Mouse (Mus musculus): ENCODE measurements around the gene Clca2. TPM values are rescaled to one million over a fixed set of nuclear protein-coding genes. Genes with fewer than 3 reads are reported as not detected.
"Not testable (repeated sequence)": the region's sequence is repeated elsewhere in the genome, so short reads cannot be mapped to it uniquely, and the experiment has no call there.

The Clca2 gene
- polyA plus RNA-seq, 1 experiment from 2014 or later, result 1.1 TPM

- no peak for ATAC-seq (ENCODE audit: insufficient read depth, low FRiP score, low read depth)
- 76% methylated on average over 8 of the region's 8 CpGs for WGBS
Observed at GRCm38 (mm10) chr3:145080904-145081303, 18.3 kb downstream of the Clca2 start.

DNA sequence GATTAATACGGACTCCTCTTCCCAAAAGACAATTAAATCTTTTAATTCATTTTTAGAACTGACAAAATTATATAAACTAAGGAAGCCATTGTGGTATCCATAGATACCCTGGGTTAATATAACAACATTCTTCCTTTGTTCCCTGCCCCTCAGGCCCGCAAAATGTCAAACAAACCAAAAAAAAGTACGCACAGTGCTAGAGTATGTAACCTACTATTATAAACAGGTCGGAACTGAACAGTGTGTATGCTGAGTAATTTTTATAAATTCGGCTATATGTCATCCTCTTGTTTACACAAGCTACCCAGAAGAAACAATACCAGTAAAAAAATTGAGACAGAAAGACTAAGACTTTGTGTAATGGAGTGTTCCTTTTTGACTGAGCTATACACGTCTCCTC is 20.8 kb downstream of the Clca2 start:
- no peak for ATAC-seq (ENCODE audit: insufficient read depth, low FRiP score, low read depth)
- no peaks in the 10 kb centered on the region for H3K36me3 ChIP-seq
- H3K9me3 ChIP-seq, result no peaks in the 10 kb centered on the region
- no peak overlapping the region for H3K4me3 ChIP-seq (replicated peaks)
- no peak overlapping the region for H3K9ac ChIP-seq
- no peaks in the 10 kb centered on the region for H3K27me3 ChIP-seq (replicated peaks)
- H3K4me1 ChIP-seq, result no peaks in the 10 kb centered on the region
- H3K4me2 ChIP-seq, result no peak overlapping the region
- 36% methylated on average over 6 of the region's 6 CpGs for WGBS
- H3K27ac ChIP-seq, result no peak overlapping the region

More at GRCm38 (mm10) chr3:145080904-145081303, 18.3 kb downstream of the Clca2 start:
- Histone ChIP-seq H3K27ac (no peak overlapping the region), H3K36me3 (no peaks in the 10 kb centered on the region), H3K9ac (no peak overlapping the region), H3K27me3 (replicated peaks) (no peaks in the 10 kb centered on the region), H3K4me2 (no peak overlapping the region), H3K4me1 (no peaks in the 10 kb centered on the region), H3K9me3 (no peaks in the 10 kb centered on the region), H3K4me3 (replicated peaks) (no peak overlapping the region)

DNA sequence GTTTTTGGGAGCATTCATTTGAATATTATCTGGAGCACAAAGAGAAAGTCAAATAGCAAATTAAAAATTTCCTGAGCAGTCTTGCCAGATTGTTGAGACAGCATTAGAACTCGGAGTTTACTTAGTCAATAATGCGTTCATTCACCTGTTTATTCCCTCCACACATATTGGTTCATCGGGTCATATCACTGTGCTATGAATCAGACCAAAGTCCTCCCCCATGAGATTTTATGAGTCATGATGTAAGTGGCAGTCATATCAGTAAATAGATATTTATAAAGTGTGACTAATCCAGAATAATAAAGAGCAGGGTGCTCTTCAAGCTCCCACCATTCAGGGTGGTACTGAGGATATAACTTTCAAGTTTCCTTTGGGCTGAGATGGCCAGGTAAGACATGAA is 26.9 kb downstream of the Clca2 start:
- Histone ChIP-seq H3K27me3 (replicated peaks) (no peaks in the 10 kb centered on the region), H3K9ac (no peak overlapping the region), H3K9me3 (no peaks in the 10 kb centered on the region), H3K36me3 (no peaks in the 10 kb centered on the region), H3K4me1 (no peaks in the 10 kb centered on the region), H3K4me3 (replicated peaks) (no peak overlapping the region), H3K27ac (no peak overlapping the region), H3K4me2 (no peak overlapping the region)
- no peak for ATAC-seq (ENCODE audit: insufficient read depth, low FRiP score, low read depth)
- 90% methylated on average over 3 of the region's 3 CpGs for WGBS

GRCm38 (mm10) chr3:145068964-145069363 is 30.3 kb downstream of the Clca2 start:
- Histone ChIP-seq H3K27me3 (replicated peaks) (no peaks in the 10 kb centered on the region), H3K27ac (no peak overlapping the region), H3K4me3 (replicated peaks) (no peak overlapping the region), H3K9ac (no peak overlapping the region), H3K36me3 (no peaks in the 10 kb centered on the region), H3K4me2 (no peak overlapping the region), H3K9me3 (no peaks in the 10 kb centered on the region), H3K4me1 (no peaks in the 10 kb centered on the region)
- 80% methylated on average over 4 of the region's 4 CpGs for WGBS
- ATAC-seq (ENCODE audit: insufficient read depth, low FRiP score, low read depth), result no peak

DNA sequence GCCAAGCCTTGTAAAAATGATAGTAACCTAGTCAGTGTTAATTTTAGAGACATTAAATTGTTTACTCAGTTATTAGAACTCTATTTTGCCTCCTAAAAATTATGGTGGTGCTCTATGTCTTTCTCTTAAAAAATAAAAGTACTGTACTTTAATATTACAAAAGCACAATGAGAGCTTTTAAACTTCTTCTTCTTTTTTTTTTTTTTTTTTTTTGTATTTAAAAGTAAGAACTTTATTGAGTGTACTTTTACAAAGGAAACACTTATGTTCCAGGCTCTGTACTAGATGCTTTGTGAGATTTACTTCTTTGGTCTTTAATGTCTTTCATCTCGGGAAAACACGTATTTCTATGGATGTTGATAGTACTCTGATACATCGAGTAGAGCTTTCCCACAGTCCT is 44.1 kb downstream of the Clca2 start:
- not testable (repeated sequence) for H3K27me3 ChIP-seq (replicated peaks); H3K27ac ChIP-seq; ATAC-seq (ENCODE audit: insufficient read depth, low FRiP score, low read depth); H3K9ac ChIP-seq; H3K36me3 ChIP-seq; H3K4me3 ChIP-seq (replicated peaks); H3K9me3 ChIP-seq; H3K4me1 ChIP-seq; H3K4me2 ChIP-seq
- 89% methylated on average over 3 of the region's 3 CpGs for WGBS

GRCm38 (mm10) chr3:145049820-145050219 is 49.4 kb downstream of the Clca2 start:
- no peak overlapping the region for H3K4me2 ChIP-seq
- 37% methylated on average over 3 of the region's 3 CpGs for WGBS
- H3K9me3 ChIP-seq, result no peaks in the 10 kb centered on the region
- no peak overlapping the region for H3K27ac ChIP-seq
- no peak overlapping the region for H3K9ac ChIP-seq
- H3K4me3 ChIP-seq (replicated peaks), result no peak overlapping the region
- no peaks in the 10 kb centered on the region for H3K4me1 ChIP-seq
- H3K36me3 ChIP-seq, result no peaks in the 10 kb centered on the region
- H3K27me3 ChIP-seq (replicated peaks), result no peaks in the 10 kb centered on the region
- no peak for ATAC-seq (ENCODE audit: insufficient read depth, low FRiP score, low read depth)

DNA sequence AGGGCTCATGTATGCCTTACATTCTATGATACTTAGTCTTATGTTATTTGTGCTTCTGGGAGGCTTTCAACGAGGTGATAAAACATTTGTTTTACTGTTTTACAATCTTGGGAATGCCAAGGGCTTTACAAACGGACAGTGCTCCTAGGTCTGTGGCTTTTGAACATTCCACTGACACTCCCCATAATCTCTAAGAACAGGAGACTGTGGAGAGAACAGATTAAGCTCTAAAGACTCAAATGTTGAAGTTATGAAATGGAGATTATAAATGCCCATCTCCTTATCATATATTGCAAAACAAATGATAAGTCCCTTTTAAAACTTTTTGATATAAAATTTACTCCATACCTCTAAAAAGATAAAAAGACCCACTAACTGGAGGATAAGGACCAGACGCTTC is 60.4 kb downstream of the Clca2 start:
- H3K4me1 ChIP-seq, result no peaks in the 10 kb centered on the region
- H3K4me2 ChIP-seq, result no peak overlapping the region
- H3K9ac ChIP-seq, result no peak overlapping the region
- 63% methylated on average over 3 of the region's 3 CpGs for WGBS
- H3K9me3 ChIP-seq, result no peaks in the 10 kb centered on the region
- H3K27ac ChIP-seq, result no peak overlapping the region
- no peak for ATAC-seq (ENCODE audit: insufficient read depth, low FRiP score, low read depth)
- no peaks in the 10 kb centered on the region for H3K36me3 ChIP-seq
- H3K4me3 ChIP-seq (replicated peaks), result no peak overlapping the region
- H3K27me3 ChIP-seq (replicated peaks), result no peaks in the 10 kb centered on the region

DNA sequence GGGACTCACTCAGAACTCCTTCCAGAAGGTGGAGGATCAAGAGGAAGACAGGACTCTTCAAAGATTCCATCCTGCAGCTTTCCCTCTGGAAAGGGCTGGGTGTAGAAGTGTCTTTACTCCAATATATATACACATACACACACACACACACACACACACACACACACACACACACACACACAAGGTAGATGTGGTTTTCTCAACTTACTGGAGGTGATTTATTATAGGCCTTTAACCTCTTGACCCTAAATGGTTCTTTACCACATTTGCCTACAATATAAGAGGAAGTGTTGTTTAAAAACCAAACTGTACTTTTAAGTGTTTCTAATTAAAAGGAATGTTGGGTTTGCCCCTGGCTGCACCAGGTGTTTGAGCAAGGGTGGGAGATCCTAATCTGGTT is 66.6 kb downstream of the Clca2 start, which contains the start of gene Clca1:
Gene Clca1 (minus strand): TSS at position 101 of the 400 bp plus-strand sequence.
- Histone ChIP-seq H3K27ac (no peak within 1 kb of the TSS), H3K9me3 (no peaks in the 10 kb centered on the region), H3K4me1 (no peaks in the 10 kb centered on the region), H3K4me3 (replicated peaks) (no peak within 1 kb of the TSS), H3K36me3 (no peaks in the 10 kb centered on the region), H3K27me3 (replicated peaks) (no peaks in the 10 kb centered on the region), H3K4me2 (no peak within 1 kb of the TSS), H3K9ac (no peak within 1 kb of the TSS)
- no peak for ATAC-seq (ENCODE audit: insufficient read depth, low FRiP score, low read depth)

GRCm38 (mm10) chr3:145028036-145028435 is 71.2 kb downstream of the Clca2 start:
- Histone ChIP-seq H3K36me3 (no peaks in the 10 kb centered on the region), H3K4me1 (no peaks in the 10 kb centered on the region), H3K27ac (no peak overlapping the region), H3K27me3 (replicated peaks) (no peaks in the 10 kb centered on the region), H3K4me2 (no peak overlapping the region), H3K9ac (no peak overlapping the region), H3K9me3 (no peaks in the 10 kb centered on the region), H3K4me3 (replicated peaks) (no peak overlapping the region)
- no peak for ATAC-seq (ENCODE audit: insufficient read depth, low FRiP score, low read depth)
- 56% methylated on average over 3 of the region's 3 CpGs for WGBS

DNA sequence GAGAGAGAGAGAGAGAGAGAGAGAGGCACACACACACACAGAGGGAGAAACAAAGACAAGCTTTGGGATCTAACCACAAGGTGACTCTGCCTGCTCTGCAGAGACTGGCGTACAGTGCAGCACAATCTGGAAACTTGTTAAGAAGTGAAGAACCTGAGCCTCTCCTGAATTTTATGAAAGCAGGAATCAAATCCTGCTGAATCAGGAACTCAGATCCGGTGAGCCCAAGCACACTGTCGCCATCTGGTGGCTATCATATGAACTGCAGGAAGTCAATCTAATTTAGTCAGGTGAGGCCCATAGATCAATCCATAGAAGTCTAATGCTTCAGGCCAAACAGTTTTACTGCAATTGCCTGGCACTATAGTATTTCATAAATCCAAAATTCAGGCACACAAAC is 72.5 kb downstream of the Clca2 start:
- no peak overlapping the region for H3K27ac ChIP-seq
- 33% methylated on average over 3 of the region's 3 CpGs for WGBS
- H3K27me3 ChIP-seq (replicated peaks), result no peaks in the 10 kb centered on the region
- ATAC-seq (ENCODE audit: insufficient read depth, low FRiP score, low read depth), result no peak
- no peaks in the 10 kb centered on the region for H3K36me3 ChIP-seq
- H3K4me2 ChIP-seq, result no peak overlapping the region
- no peak overlapping the region for H3K9ac ChIP-seq
- no peak overlapping the region for H3K4me3 ChIP-seq (replicated peaks)
- H3K9me3 ChIP-seq, result no peaks in the 10 kb centered on the region
- H3K4me1 ChIP-seq, result no peaks in the 10 kb centered on the region

Other genes starting within 250 kb of the Clca2 start
- 2.7 and 2.9 TPM in 2 replicates for gene Clca4b, start 166.9 kb downstream of the Clca2 start, polyA plus RNA-seq (2015; fragmentation: Nextera tagmentation; extraction: Ambion mirVana)
- 0.35 TPM in 1 of 2 replicates, not detected in the other for gene Clca4a, start 124.4 kb downstream of the Clca2 start, polyA plus RNA-seq (2015; fragmentation: Nextera tagmentation; extraction: Ambion mirVana)
- 5.8 and 6.9 TPM in 2 replicates for gene Clca1, start 66.7 kb downstream of the Clca2 start, polyA plus RNA-seq (2015; fragmentation: Nextera tagmentation; extraction: Ambion mirVana)
- 16.2 and 17.4 TPM in 2 replicates for gene Odf2l, start 19.1 kb upstream of the Clca2 start, polyA plus RNA-seq (2015; fragmentation: Nextera tagmentation; extraction: Ambion mirVana)
- gene Col24a1, start 193.0 kb upstream of the Clca2 start, polyA plus RNA-seq (2015; fragmentation: Nextera tagmentation; extraction: Ambion mirVana), result 2.1 and 3.0 TPM in 2 replicates

All from stomach, embryonic 15.5 days (tissue).